Mouse (Mus musculus): ENCODE measurements at regions not wholly inside any gene's neighbourhood (a gene's known extent, or its start where the extent isn't known, plus 50 kb on each side); places are given as distances from the start of the nearest gene placed in this dataset.

DNA sequence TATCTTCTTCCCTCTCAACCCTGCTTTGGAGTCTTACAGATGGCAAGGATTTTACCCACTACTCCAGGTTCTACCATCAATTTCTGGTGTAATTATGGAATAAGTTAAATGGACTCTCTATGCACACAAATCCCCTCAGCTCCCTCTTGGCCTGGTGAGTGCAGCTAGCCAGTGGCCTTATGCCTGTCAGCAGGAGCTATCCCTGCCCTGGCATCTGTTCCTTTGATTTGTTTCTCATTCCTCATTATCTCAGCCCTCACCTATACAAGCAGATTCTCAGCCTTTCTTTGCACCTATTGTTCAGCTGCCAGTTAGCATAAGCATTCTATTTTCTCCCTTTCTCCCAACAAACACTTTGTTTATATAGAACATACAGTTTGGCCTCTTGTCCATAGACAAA is 150.3 kb downstream of the Rnf152 start:
- no peaks in the 10 kb centered on the region for H3K4me1 ChIP-seq
- no peaks in the 10 kb centered on the region for H3K36me3 ChIP-seq (replicated peaks)
- H3K27ac ChIP-seq (replicated peaks): no peak overlapping the region
- no peak for DNase-seq (ENCODE audit: low spot score)
- H3K4me3 ChIP-seq: no peak overlapping the region
- H3K9me3 ChIP-seq: no peaks in the 10 kb centered on the region
- H3K27me3 ChIP-seq (replicated peaks; ENCODE audit: low read depth, poor library complexity, severe bottlenecking): no peaks in the 10 kb centered on the region

- Histone ChIP-seq H3K9me3 (peaks cover 5% of the 10 kb centered on the region; the same call in 1 of the 2 replicates), H3K27ac (replicated peaks) (no peak overlapping the region), H3K4me3 (no peak overlapping the region), H3K36me3 (replicated peaks) (no peaks in the 10 kb centered on the region), H3K27me3 (replicated peaks; ENCODE audit: low read depth, poor library complexity, severe bottlenecking) (no peaks in the 10 kb centered on the region), H3K4me1 (no peaks in the 10 kb centered on the region)
- WGBS: 82% methylated on average over 3 of the region's 3 CpGs
- DNase-seq (ENCODE audit: low spot score): no peak
These were observed 157.2 kb downstream of the Rnf152 start for GRCm38 (mm10) chr1:105199305-105199704.

DNA sequence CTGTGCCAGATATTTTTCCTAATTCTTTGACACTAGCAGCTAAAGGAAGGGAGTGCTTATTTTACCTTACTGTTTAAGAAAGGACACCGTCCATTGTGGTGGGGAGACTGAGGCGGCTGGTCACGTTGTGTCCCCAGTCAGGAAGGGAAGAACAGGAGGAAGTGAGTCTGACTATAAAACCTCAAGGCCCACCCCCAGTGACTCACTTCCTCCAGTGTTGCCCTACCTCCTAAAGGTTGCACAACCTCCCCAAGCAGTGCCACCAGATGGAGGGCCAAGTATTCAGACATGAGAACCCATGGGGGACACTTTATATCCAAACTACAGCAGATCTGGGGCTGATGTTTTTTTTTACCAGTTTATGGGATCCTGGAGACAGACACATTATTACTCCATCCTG is 165.4 kb downstream of the Rnf152 start:
- WGBS: 92% methylated on average over 3 of the region's 3 CpGs
- no peak overlapping the region for H3K4me3 ChIP-seq
- no peaks in the 10 kb centered on the region for H3K4me1 ChIP-seq
- no peaks in the 10 kb centered on the region for H3K9me3 ChIP-seq
- H3K27ac ChIP-seq (replicated peaks): no peak overlapping the region
- no peak for DNase-seq (ENCODE audit: low spot score)
- H3K36me3 ChIP-seq (replicated peaks): no peaks in the 10 kb centered on the region
- H3K27me3 ChIP-seq (replicated peaks; ENCODE audit: low read depth, poor library complexity, severe bottlenecking): no peaks in the 10 kb centered on the region

GRCm38 (mm10) chr1:105188920-105189266 is 167.6 kb downstream of the Rnf152 start:
- Histone ChIP-seq H3K36me3 (replicated peaks) (no peaks in the 10 kb centered on the region), H3K27me3 (replicated peaks; ENCODE audit: low read depth, poor library complexity, severe bottlenecking) (no peaks in the 10 kb centered on the region), H3K4me1 (no peaks in the 10 kb centered on the region), H3K4me3 (no peak overlapping the region), H3K27ac (replicated peaks) (no peak overlapping the region), H3K9me3 (no peaks in the 10 kb centered on the region)
- no peak for DNase-seq (ENCODE audit: low spot score)

DNA sequence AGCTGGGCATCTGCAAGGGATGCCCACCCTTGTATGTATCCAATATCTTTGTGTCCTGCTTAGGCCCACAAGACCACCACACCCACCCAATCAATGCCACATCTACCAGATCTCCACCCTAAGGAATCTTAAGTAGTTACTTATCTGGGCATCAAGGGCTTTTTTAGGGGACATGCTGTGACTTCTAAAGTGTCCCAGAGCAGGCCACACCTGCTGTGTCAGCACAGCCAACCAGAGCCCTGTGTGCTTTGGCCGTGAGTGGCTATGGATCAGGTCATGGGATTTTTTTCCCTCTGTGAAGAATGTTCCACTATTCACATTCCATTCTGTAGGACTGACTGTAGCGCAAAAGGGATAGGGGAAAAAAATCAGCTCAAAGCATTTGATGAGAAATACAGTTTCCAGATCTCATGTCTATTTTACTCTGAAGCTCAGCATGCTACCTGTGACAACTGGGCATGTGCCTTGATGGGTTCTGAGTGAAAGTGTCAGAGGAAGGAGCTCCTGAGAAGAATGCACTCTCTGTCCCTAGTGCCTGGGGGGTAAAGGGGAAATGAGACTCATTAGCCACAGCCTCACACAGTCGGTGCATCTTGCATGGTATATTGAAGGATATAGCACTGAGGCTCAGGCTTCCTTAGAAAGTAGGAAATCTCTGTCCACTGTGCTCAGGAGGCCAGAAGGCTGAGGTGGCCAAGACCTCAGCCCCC is 168.1 kb downstream of the Rnf152 start:
- Histone ChIP-seq H3K27ac (replicated peaks) (no peak overlapping the region), H3K27me3 (replicated peaks; ENCODE audit: low read depth, poor library complexity, severe bottlenecking) (no peaks in the 10 kb centered on the region), H3K4me1 (no peaks in the 10 kb centered on the region), H3K36me3 (replicated peaks) (no peaks in the 10 kb centered on the region), H3K4me3 (no peak overlapping the region), H3K9me3 (no peaks in the 10 kb centered on the region)
- WGBS: 55% methylated on average over 3 of the region's 3 CpGs
- DNase-seq (ENCODE audit: low spot score): no peak

DNA sequence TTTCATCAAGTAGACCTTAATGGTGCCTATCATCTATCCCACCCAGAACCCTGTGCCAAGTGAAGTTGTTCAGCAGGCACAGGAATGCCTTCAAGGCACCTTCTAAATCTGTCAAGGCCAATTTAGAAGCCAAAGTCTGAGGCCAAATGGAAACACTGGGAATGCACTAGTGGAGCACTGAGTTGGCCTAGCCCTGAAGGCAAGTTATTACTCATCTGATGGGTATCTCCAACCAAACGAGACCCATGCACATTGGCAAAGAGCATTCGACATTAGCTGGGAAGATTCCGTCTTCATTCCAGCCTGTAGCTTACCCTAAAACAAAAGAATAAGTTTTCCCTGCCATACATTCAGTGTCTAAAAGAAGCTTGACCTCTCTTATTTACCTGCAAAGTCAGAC is 172.0 kb downstream of the Rnf152 start:
- Histone ChIP-seq H3K27me3 (replicated peaks; ENCODE audit: low read depth, poor library complexity, severe bottlenecking) (no peaks in the 10 kb centered on the region), H3K27ac (replicated peaks) (no peak overlapping the region), H3K36me3 (replicated peaks) (no peaks in the 10 kb centered on the region), H3K4me3 (no peak overlapping the region), H3K9me3 (no peaks in the 10 kb centered on the region), H3K4me1 (peaks cover 6% of the 10 kb centered on the region)
- WGBS: 83% methylated on average over 3 of the region's 3 CpGs
- no peak for DNase-seq (ENCODE audit: low spot score)

DNA sequence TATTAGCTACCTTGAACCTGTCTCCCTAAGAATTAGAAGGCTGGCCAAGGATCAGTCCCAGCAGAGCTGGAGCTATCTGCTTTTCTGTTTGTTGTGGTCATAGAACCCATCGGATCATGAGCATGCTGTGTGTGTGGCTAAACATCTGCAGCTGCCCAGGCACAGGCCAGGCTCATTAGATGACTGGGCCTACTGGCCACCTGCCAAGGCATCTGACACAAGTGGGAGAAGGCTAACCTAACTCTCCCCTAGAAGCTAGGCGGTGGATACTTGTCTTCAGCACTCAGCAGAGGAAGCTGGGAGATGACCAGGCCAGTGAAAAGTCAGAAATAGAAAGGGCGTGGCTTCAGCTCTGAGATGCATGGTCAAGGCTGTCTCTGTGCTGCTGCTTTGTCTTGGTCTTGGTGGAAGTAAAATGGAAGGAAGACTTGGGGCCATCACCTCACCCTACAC is 177.1 kb downstream of the Rnf152 start:
- H3K4me3 ChIP-seq: no peak overlapping the region
- WGBS: 66% methylated on average over 3 of the region's 3 CpGs
- H3K4me1 ChIP-seq: peaks cover 18% of the 10 kb centered on the region
- peak overlapping the region; percentile 66; the same call in 1 of the 2 replicates for H3K27ac ChIP-seq (replicated peaks)
- no peaks in the 10 kb centered on the region for H3K9me3 ChIP-seq
- no peaks in the 10 kb centered on the region for H3K36me3 ChIP-seq (replicated peaks)
- no peaks in the 10 kb centered on the region for H3K27me3 ChIP-seq (replicated peaks; ENCODE audit: low read depth, poor library complexity, severe bottlenecking)
- DNase-seq (ENCODE audit: low spot score): peak; percentile 35

GRCm38 (mm10) chr1:105178773-105179172 is 177.7 kb downstream of the Rnf152 start:
- 23% methylated on average over 6 of the region's 6 CpGs for WGBS
- no peaks in the 10 kb centered on the region for H3K9me3 ChIP-seq

GRCm38 (mm10) chr1:105177938-105178337 is 178.6 kb downstream of the Rnf152 start:
- Histone ChIP-seq H3K4me1 (peaks cover 18% of the 10 kb centered on the region), H3K27me3 (replicated peaks; ENCODE audit: low read depth, poor library complexity, severe bottlenecking) (no peaks in the 10 kb centered on the region), H3K27ac (replicated peaks) (no peak overlapping the region), H3K4me3 (no peak overlapping the region), H3K9me3 (no peaks in the 10 kb centered on the region), H3K36me3 (replicated peaks) (no peaks in the 10 kb centered on the region)
- no peak for DNase-seq (ENCODE audit: low spot score)
- 87% methylated on average over 2 of the region's 2 CpGs for WGBS

More at GRCm38 (mm10) chr1:105178773-105179172, 177.7 kb downstream of the Rnf152 start:
- H3K27ac ChIP-seq (replicated peaks): peak overlapping the region; percentile 66
- H3K4me1 ChIP-seq: peaks cover 18% of the 10 kb centered on the region
- no peak overlapping the region for H3K4me3 ChIP-seq
- DNase-seq (ENCODE audit: low spot score): peak; percentile 14
- H3K36me3 ChIP-seq (replicated peaks): no peaks in the 10 kb centered on the region
- no peaks in the 10 kb centered on the region for H3K27me3 ChIP-seq (replicated peaks; ENCODE audit: low read depth, poor library complexity, severe bottlenecking)

GRCm38 (mm10) chr1:105177015-105177762 is 179.3 kb downstream of the Rnf152 start:
- DNase-seq (ENCODE audit: low spot score): no peak
- no peaks in the 10 kb centered on the region for H3K36me3 ChIP-seq (replicated peaks)
- WGBS: 84% methylated on average over 10 of the region's 10 CpGs
- no peak overlapping the region for H3K4me3 ChIP-seq
- H3K9me3 ChIP-seq: no peaks in the 10 kb centered on the region
- H3K4me1 ChIP-seq: peaks cover 18% of the 10 kb centered on the region
- no peaks in the 10 kb centered on the region for H3K27me3 ChIP-seq (replicated peaks; ENCODE audit: low read depth, poor library complexity, severe bottlenecking)
- no peak overlapping the region for H3K27ac ChIP-seq (replicated peaks)

DNA sequence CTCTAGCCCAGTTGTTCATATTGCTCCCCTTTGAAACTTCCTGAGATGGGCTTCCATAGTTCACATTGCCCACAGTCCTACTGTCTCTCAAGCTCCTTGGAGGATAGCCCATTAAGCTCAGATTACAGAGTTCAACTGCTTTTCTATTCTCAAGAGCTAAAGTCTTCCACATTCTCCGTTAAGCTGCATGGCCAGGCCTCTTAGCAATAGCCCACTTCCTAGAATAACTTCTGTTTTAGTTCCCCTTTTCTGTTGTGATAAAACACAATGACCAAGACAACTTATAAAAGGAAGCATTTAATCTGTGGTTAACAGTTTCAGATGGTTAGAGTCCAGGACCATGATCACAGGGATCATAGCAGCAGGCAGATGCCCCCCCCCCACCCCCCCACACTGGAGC is 185.5 kb downstream of the Rnf152 start:
- H3K9me3 ChIP-seq: no peaks in the 10 kb centered on the region
- no peaks in the 10 kb centered on the region for H3K4me1 ChIP-seq
- H3K27me3 ChIP-seq (replicated peaks; ENCODE audit: low read depth, poor library complexity, severe bottlenecking): no peaks in the 10 kb centered on the region
- no peak overlapping the region for H3K4me3 ChIP-seq
- H3K36me3 ChIP-seq (replicated peaks): no peaks in the 10 kb centered on the region
- 70% methylated on average over 1 of the region's 1 CpGs for WGBS
- H3K27ac ChIP-seq (replicated peaks): no peak overlapping the region
- DNase-seq (ENCODE audit: low spot score): no peak

GRCm38 (mm10) chr1:105170114-105170506 is 186.4 kb downstream of the Rnf152 start:
- Histone ChIP-seq H3K4me3 (no peak overlapping the region), H3K9me3 (no peaks in the 10 kb centered on the region), H3K4me1 (no peaks in the 10 kb centered on the region), H3K27me3 (replicated peaks; ENCODE audit: low read depth, poor library complexity, severe bottlenecking) (no peaks in the 10 kb centered on the region), H3K27ac (replicated peaks) (no peak overlapping the region), H3K36me3 (replicated peaks) (no peaks in the 10 kb centered on the region)
- 92% methylated on average over 4 of the region's 4 CpGs for WGBS
- no peak for DNase-seq (ENCODE audit: low spot score)

- no peak for DNase-seq (ENCODE audit: low spot score)
- 92% methylated on average over 1 of the region's 1 CpGs for WGBS
- no peaks in the 10 kb centered on the region for H3K27me3 ChIP-seq (replicated peaks; ENCODE audit: low read depth, poor library complexity, severe bottlenecking)
- no peak overlapping the region for H3K4me3 ChIP-seq
- no peak overlapping the region for H3K27ac ChIP-seq (replicated peaks)
- no peaks in the 10 kb centered on the region for H3K36me3 ChIP-seq (replicated peaks)
- H3K4me1 ChIP-seq: no peaks in the 10 kb centered on the region
- H3K9me3 ChIP-seq: no peaks in the 10 kb centered on the region
These were observed 186.9 kb downstream of the Rnf152 start for GRCm38 (mm10) chr1:105169455-105170113.
